Mouse (Mus musculus) central nervous system, embryonic 11.5 days (tissue): Measurements from ENCODE around the gene Rab1b. TPM values are rescaled to one million over a fixed set of nuclear protein-coding genes. Genes with fewer than 3 reads are reported as not detected.

Source experiments
- polyA plus RNA-seq: library from polyadenylated mRNA; depleted of rRNA; stranded (reverse); fragments of >200 nt; gene quantifications from 2 replicates; pipeline ENCODE4 v1.2.3, GENCODE M21; 2012; rRNA removed

The Rab1b gene
- polyA plus RNA-seq = 130 and 168 TPM in 2 replicates

DNA sequence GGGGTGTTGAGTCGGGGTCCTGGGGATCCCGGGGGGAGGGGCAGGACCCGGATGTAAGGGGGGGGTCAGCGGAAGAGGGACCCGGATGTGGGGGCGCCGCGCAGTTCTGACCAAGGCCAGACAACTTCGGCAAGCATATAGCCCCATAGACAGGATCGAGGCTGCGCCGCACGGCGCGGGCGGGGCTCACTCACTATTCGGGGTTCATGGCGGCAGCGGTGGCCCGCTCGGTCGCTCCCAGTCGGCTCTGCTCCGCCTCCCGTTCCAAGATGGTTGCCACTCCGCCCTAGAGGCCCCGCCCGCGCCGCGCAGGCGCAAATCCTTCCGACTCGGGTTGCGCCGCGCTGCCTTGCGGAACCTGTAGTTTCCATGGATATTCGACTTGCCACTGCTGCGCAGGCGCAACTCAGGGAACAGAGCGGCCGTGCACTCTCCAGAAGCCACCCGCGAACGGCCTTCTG is at the start of gene Rab1b:
Gene Rab1b, minus strand, starts transcription at position 342 of the 461 bp plus-strand sequence.

DNA sequence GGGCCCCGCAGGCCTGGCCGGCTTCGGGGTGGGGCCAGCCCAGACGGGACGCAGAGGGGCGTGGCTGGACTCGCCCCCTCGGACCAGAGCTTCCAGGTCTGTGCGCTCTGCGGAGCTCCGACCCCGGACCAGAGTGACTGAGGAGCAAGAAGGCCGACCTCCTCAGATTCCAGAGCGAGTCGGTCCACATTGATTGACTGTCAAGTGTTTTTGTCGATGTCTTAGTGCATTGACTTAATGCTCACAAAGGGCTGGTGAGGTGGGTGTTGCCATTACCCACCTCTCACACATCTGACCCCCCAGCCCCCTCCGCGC is 11.5 kb upstream of the Rab1b start, which contains the start of gene Klc2:
Gene Klc2, minus strand, starts transcription at position 177 of the 315 bp plus-strand sequence.

DNA sequence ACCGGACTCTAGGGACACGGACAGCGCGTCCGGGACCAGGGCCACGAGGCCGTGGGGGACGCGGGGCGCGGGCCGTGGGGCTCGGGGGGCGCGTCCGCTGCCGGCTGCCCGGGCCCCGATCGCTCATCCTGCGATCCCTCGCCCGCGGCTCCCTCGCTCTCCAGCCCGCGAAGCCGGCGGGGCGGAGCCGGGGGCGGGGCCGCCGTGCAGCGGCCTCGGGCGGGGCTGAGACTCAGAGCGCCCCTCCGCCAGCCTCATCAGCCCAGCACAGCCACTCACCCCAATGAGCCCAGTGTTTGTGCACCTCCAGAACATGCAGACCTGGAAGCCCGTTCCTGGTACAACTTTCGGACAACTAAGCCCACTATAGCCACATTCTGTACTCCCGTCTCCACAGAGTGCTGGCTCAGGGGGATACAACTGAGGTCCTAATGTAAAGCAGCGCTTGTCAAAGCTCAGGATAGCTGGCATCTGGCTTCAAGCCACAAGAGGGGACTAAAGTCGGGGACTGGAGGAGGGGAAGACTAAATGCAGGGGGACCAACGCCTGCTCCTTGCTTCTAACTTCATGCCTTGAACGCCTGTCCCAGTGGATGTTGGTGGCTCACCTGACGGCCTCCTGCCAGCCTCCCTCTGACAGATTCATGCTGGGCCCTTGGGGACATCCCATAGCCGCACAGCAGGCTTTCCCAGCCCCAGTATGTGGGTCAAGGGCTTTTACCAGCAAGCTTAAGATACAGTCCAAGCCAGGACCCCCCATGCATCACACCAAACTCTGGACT is 8.3 kb downstream of the Rab1b start, which contains the start of gene Cnih2:
Gene Cnih2, minus strand, starts transcription at position 159 of the 781 bp plus-strand sequence.

DNA sequence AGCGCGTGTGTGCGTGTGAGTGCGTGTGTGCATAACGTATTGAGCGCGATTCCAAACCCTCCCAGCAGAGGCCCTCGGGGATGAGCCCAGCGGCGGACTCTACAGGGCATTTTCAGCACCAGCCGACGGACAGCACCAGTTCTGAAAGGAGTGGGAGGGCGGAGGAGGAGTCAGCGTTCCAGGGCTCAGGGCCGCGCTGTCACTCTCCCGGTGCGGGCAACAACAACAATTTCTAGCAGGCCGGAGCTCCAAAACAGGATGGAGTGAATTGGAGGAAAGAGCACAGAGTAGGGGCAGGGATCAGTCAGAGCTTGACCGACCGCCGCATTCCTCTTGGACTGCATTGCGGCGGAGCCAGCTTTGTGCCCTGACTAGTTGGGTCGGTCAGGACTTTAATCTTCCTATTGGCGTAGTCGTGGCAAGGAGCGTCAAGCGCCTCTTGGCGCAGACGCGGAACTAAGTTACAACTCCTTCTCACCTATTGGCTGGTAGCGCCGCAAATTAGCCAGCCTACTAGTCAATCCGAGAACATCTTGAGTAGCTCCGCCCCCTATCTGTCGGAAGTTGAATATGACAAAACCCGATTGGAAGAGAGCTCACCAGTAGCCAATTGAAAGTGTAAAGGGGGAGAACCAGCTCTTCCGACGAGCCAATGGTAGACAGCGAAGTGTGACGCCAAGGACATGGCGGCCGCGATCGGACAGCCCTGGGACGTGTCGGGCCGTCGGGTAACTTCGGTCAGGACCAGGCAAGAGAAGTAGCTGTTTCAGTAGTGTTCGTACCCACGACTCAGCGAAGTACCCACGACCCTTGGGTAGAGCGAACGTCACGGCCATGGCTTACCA is 18.8 kb downstream of the Rab1b start, which contains the start of gene Yif1a:
Gene Yif1a, plus strand, starts transcription at position 655 of the 845 bp plus-strand sequence.

DNA sequence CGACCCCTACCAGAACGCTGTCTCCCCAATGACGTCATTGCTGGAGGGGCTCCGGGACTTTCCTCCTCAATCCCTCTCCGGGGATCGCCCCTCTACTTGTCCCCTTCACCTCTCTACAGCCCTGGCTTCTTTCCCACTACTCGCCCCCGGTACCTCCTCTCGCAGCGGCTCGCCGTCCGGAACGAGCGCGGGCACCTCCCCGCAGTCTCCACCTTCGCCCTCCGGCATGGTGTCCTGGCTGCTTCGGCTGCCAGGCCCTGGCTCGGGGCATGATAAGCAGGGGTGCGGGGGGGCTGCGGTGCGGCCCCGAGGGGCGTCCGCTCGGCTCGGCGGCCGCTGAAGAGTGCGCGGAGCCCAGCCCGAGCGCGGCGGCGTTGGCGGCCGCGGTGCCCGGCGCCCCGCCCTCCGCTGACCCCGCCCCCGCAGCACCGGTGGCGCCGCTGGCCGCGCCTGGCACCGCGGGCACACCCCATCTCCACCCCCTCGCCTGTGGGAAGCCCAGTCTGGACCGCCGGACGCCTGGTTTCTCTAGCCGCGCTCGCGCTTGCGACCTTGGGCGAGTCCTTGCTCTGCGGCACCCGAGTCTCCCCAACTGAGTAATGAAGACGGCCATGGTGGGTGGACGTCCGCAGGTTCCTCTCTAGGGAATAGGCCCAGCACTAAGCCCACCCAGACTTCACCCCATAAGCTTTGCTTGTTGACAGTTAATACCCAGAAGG is 21.6 kb downstream of the Rab1b start, which contains the start of gene Tmem151a:
Gene Tmem151a, minus strand, starts transcription at position 387 of the 719 bp plus-strand sequence.

DNA sequence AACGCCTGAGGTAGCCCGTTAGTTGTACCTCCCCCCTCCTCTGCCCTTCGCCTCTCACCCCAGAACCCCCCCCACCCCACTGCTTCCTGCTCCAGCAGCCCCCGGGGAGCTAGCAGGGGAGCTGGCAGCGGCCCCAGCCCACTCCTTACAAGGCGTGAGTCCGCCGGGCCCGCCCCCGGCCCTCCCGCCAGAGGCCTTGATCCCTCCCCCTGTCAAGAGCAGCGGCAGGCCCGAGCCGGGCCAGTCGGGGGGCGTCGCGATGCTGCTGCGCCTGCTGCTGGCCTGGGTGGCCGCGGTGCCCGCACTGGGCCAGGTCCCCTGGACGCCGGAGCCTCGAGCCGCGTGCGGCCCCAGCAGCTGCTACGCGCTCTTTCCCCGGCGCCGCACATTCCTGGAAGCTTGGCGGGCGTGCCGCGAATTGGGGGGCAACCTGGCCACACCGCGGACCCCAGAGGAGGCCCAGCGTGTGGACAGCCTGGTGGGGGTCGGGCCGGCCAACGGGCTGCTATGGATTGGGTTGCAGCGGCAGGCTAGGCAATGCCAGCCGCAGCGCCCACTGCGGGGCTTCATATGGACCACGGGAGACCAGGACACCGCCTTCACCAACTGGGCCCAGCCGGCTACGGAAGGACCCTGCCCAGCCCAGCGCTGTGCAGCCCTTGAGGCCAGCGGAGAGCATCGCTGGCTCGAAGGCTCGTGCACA is 38.9 kb downstream of the Rab1b start, which contains the start of gene Cd248:
Gene Cd248, plus strand, starts transcription at position 212 of the 703 bp plus-strand sequence.

DNA sequence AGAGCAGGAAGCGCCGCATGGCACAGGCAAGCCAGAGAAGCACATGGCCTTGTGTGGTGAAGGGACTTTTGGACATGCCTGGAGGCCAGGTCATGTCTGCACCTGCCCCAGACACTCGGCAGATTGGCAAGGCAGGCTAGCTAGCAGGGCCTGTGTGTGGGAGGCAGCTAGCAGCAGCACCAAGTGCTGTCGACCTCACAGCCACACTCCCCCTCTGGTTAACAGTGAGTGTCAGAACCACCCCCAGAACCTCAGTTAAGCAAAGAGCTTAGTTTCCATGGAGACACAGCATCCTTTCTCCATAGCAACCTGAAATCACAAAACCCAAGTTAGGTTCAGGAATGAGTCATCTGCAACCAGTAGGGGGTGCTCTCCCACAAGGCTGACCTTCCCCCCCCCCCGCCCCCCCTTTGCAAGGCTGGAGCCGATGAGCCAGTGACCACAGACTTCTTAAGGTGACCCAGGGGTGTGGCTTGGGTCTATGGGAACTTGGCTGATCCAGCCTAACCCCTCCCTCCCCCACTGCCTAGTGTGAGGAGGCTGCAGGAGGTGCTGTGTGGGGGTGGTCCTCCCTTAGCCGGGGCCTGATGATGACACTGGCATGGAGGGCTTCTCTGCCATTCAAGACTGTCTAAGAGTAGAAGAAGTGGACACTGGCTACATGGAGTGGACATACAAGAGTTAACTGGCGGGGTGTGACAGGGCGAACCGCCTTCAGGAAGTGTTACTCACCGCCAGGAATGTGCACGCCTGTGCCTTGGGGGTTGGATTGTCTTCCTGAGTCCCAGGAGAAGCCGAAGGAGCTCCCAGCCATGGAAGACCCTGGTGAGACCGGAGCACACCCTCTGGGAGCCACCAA is 56.6 kb downstream of the Rab1b start, which contains the start of gene Rin1:
Gene Rin1, plus strand, starts transcription at position 435 of the 859 bp plus-strand sequence.

Other genes starting within 250 kb of the Rab1b start
- 1.1 and 2.8 TPM in 2 replicates for gene Actn3, start 229.2 kb downstream of the Rab1b start, polyA plus RNA-seq
- gene Zdhhc24, start 228.4 kb downstream of the Rab1b start, polyA plus RNA-seq = 22.3 and 22.5 TPM in 2 replicates
- gene Bbs1, start 200.4 kb downstream of the Rab1b start, polyA plus RNA-seq = 12.7 and 16.0 TPM in 2 replicates
- gene Dpp3, start 178.8 kb downstream of the Rab1b start, polyA plus RNA-seq = 113 and 134 TPM in 2 replicates
- 2.4 and 2.7 TPM in 2 replicates for gene Peli3, start 163.9 kb downstream of the Rab1b start, polyA plus RNA-seq
- 94.4 and 104 TPM in 2 replicates for gene Mrpl11, start 144.9 kb downstream of the Rab1b start, polyA plus RNA-seq
- gene Npas4, start 116.8 kb downstream of the Rab1b start, polyA plus RNA-seq = 0.66 and 1.3 TPM in 2 replicates
- 7.1 and 13.2 TPM in 2 replicates for gene Slc29a2, start 83.2 kb downstream of the Rab1b start, polyA plus RNA-seq
- 19.0 and 22.3 TPM in 2 replicates for gene B4gat1, start 68.2 kb downstream of the Rab1b start, polyA plus RNA-seq
- 1.8 and 1.9 TPM in 2 replicates for gene AC124502.3, start 68.2 kb downstream of the Rab1b start, polyA plus RNA-seq
- gene Brms1, start 65.7 kb downstream of the Rab1b start, polyA plus RNA-seq = 46.4 and 78.8 TPM in 2 replicates
- 2.9 and 3.7 TPM in 2 replicates for gene Rin1, start 56.6 kb downstream of the Rab1b start, polyA plus RNA-seq
- 24.5 and 32.1 TPM in 2 replicates for gene Cd248, start 39.0 kb downstream of the Rab1b start, polyA plus RNA-seq
- gene Tmem151a, start 21.5 kb downstream of the Rab1b start, polyA plus RNA-seq = 1.3 and 1.4 TPM in 2 replicates
- 25.2 and 67.9 TPM in 2 replicates for gene Yif1a, start 18.5 kb downstream of the Rab1b start, polyA plus RNA-seq
- 68.3 and 72.8 TPM in 2 replicates for gene Cnih2, start 8.6 kb downstream of the Rab1b start, polyA plus RNA-seq
- gene Klc2, start 11.5 kb upstream of the Rab1b start, polyA plus RNA-seq = 60.5 and 71.9 TPM in 2 replicates
- gene Pacs1, start 166.0 kb upstream of the Rab1b start, polyA plus RNA-seq = 20.7 and 31.9 TPM in 2 replicates
- 215 and 289 TPM in 2 replicates for gene Sf3b2, start 188.4 kb upstream of the Rab1b start, polyA plus RNA-seq
- 11.0 and 14.5 TPM in 2 replicates for gene Gal3st3, start 191.3 kb upstream of the Rab1b start, polyA plus RNA-seq
- not detected in 2 replicates for gene Catsper1, start 228.7 kb upstream of the Rab1b start, polyA plus RNA-seq
- gene Cst6, start 242.5 kb upstream of the Rab1b start, polyA plus RNA-seq = 0.28 and 0.50 TPM in 2 replicates